Mouse (Mus musculus): ENCODE data around the gene Lrtm2. TPM values are rescaled to one million over a fixed set of nuclear protein-coding genes. Genes with fewer than 3 reads are reported as not detected.
A peak's percentile ranks its signal among the peaks of the same experiment; 100 is the strongest.

The Lrtm2 gene
- polyA plus RNA-seq, 1 experiment from 2014 or later = not detected

- no peaks in the 10 kb centered on the region for H3K9me3 ChIP-seq (replicated peaks)
- no peak overlapping the region for H3K9ac ChIP-seq
- no peaks in the 10 kb centered on the region for H3K27me3 ChIP-seq (replicated peaks)
- no peak overlapping the region for H3K4me2 ChIP-seq
- no peak for ATAC-seq
- 84% methylated on average over 8 of the region's 8 CpGs for WGBS (ENCODE audit: insufficient replicate concordance)
- H3K27ac ChIP-seq = no peak overlapping the region
- peaks cover 36% of the 10 kb centered on the region for H3K4me1 ChIP-seq
- H3K36me3 ChIP-seq = peaks cover 94% of the 10 kb centered on the region
- no peak overlapping the region for H3K4me3 ChIP-seq
Measured at GRCm38 (mm10) chr6:119358020-119358571, 27.5 kb upstream of the Lrtm2 start.

DNA sequence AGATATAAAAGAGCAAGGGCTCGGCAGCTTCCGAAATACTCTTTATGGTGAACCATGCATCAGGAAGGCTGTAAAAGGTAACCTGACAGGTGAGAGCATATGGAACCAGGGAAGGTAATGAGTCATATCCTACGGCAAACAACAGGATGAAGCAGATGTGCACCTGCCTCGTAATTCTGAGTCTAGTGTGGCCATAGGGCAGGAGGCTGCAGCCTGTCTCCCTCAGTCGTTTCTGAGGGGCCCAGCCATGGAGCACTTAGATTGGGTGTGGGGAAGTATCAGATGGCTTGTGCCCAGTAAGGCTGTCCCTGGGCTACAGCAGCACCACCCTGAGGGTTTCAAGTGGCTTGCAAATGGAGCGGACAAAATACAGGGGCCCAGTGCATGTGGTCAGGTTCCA, 21.9 kb upstream of the Lrtm2 start:
- H3K27ac ChIP-seq = no peak overlapping the region
- H3K36me3 ChIP-seq = peaks cover 51% of the 10 kb centered on the region
- H3K4me1 ChIP-seq = no peaks in the 10 kb centered on the region
- ATAC-seq = no peak
- no peak overlapping the region for H3K4me3 ChIP-seq
- no peak overlapping the region for H3K4me2 ChIP-seq
- no peaks in the 10 kb centered on the region for H3K27me3 ChIP-seq (replicated peaks)
- H3K9ac ChIP-seq = no peak overlapping the region
- WGBS (ENCODE audit: insufficient replicate concordance) = 76% methylated on average over 6 of the region's 6 CpGs
- H3K9me3 ChIP-seq (replicated peaks) = no peaks in the 10 kb centered on the region

GRCm38 (mm10) chr6:119351656-119352055, 21.1 kb upstream of the Lrtm2 start:
- H3K27ac ChIP-seq = no peak overlapping the region
- no peak overlapping the region for H3K9ac ChIP-seq
- peaks cover 4% of the 10 kb centered on the region; the same call in 1 of the 2 replicates for H3K27me3 ChIP-seq (replicated peaks)
- H3K36me3 ChIP-seq = peaks cover 43% of the 10 kb centered on the region
- ATAC-seq = no peak
- no peak overlapping the region for H3K4me3 ChIP-seq
- H3K4me2 ChIP-seq = no peak overlapping the region
- no peaks in the 10 kb centered on the region for H3K9me3 ChIP-seq (replicated peaks)
- 67% methylated on average over 8 of the region's 8 CpGs for WGBS (ENCODE audit: insufficient replicate concordance)
- H3K4me1 ChIP-seq = no peaks in the 10 kb centered on the region

GRCm38 (mm10) chr6:119350703-119351198, 20.2 kb upstream of the Lrtm2 start:
- Histone ChIP-seq H3K9me3 (replicated peaks) (no peaks in the 10 kb centered on the region), H3K27me3 (replicated peaks) (peaks cover 4% of the 10 kb centered on the region; the same call in 1 of the 2 replicates), H3K9ac (no peak overlapping the region), H3K4me1 (no peaks in the 10 kb centered on the region), H3K4me2 (no peak overlapping the region), H3K4me3 (no peak overlapping the region), H3K27ac (no peak overlapping the region), H3K36me3 (peaks cover 34% of the 10 kb centered on the region)
- no peak for ATAC-seq
- 79% methylated on average over 9 of the region's 9 CpGs for WGBS (ENCODE audit: insufficient replicate concordance)

- Histone ChIP-seq H3K4me2 (no peak overlapping the region), H3K27me3 (replicated peaks) (peaks cover 4% of the 10 kb centered on the region; the same call in 1 of the 2 replicates), H3K4me3 (no peak overlapping the region), H3K36me3 (peaks cover 8% of the 10 kb centered on the region), H3K9me3 (replicated peaks) (no peaks in the 10 kb centered on the region), H3K9ac (no peak overlapping the region), H3K27ac (no peak overlapping the region), H3K4me1 (no peaks in the 10 kb centered on the region)
- ATAC-seq = no peak
- WGBS (ENCODE audit: insufficient replicate concordance) = 0% methylated on average over 1 of the region's 1 CpGs
Measured at GRCm38 (mm10) chr6:119348234-119348633, 17.7 kb upstream of the Lrtm2 start.

- Histone ChIP-seq H3K36me3 (peaks cover 4% of the 10 kb centered on the region; the same call in 1 of the 2 replicates), H3K4me1 (no peaks in the 10 kb centered on the region), H3K4me2 (no peak overlapping the region), H3K9ac (no peak overlapping the region), H3K9me3 (replicated peaks) (no peaks in the 10 kb centered on the region), H3K4me3 (no peak overlapping the region), H3K27me3 (replicated peaks) (peaks cover 4% of the 10 kb centered on the region; the same call in 1 of the 2 replicates), H3K27ac (no peak overlapping the region)
- 62% methylated on average over 5 of the region's 5 CpGs for WGBS (ENCODE audit: insufficient replicate concordance)
- ATAC-seq = no peak
Measured at GRCm38 (mm10) chr6:119347813-119348212, 17.2 kb upstream of the Lrtm2 start.

GRCm38 (mm10) chr6:119346257-119346656, 15.7 kb upstream of the Lrtm2 start:
- Histone ChIP-seq H3K4me3 (no peak overlapping the region), H3K27me3 (replicated peaks) (peaks cover 4% of the 10 kb centered on the region; the same call in 1 of the 2 replicates), H3K9ac (no peak overlapping the region), H3K27ac (no peak overlapping the region), H3K4me2 (no peak overlapping the region), H3K4me1 (no peaks in the 10 kb centered on the region), H3K9me3 (replicated peaks) (no peaks in the 10 kb centered on the region), H3K36me3 (no peaks in the 10 kb centered on the region)
- WGBS (ENCODE audit: insufficient replicate concordance) = 40% methylated on average over 10 of the region's 10 CpGs
- ATAC-seq = no peak

DNA sequence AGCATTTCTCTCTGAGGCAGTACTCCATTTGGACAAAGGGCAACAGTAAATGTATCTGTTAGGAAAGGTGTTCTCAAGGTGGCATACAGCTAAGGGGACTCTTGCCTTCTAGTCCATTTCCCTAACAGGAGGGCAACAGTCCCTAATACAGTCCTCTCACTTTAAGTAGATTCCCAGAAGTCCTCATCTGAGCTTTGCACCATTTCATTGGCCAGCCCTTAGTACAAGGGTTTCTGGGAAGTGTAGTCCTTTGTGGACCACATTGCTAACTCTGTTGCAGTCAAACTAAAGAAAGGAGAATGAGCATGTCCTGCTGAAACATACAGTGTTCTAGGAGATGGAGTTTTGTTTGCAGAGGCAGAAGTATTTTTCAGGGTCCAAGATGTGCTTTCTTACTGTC, 10.8 kb upstream of the Lrtm2 start:
- Histone ChIP-seq H3K27ac (no peak overlapping the region), H3K4me3 (no peak overlapping the region), H3K4me1 (0 out of 2 replicates have a peak, but pooled peaks cover under 1% of the 10 kb centered on the region), H3K36me3 (no peaks in the 10 kb centered on the region), H3K4me2 (no peak overlapping the region), H3K9me3 (replicated peaks) (no peaks in the 10 kb centered on the region), H3K9ac (no peak overlapping the region), H3K27me3 (replicated peaks) (no peaks in the 10 kb centered on the region)
- peak; percentile 22; the same call in 1 of the 2 replicates for ATAC-seq

DNA sequence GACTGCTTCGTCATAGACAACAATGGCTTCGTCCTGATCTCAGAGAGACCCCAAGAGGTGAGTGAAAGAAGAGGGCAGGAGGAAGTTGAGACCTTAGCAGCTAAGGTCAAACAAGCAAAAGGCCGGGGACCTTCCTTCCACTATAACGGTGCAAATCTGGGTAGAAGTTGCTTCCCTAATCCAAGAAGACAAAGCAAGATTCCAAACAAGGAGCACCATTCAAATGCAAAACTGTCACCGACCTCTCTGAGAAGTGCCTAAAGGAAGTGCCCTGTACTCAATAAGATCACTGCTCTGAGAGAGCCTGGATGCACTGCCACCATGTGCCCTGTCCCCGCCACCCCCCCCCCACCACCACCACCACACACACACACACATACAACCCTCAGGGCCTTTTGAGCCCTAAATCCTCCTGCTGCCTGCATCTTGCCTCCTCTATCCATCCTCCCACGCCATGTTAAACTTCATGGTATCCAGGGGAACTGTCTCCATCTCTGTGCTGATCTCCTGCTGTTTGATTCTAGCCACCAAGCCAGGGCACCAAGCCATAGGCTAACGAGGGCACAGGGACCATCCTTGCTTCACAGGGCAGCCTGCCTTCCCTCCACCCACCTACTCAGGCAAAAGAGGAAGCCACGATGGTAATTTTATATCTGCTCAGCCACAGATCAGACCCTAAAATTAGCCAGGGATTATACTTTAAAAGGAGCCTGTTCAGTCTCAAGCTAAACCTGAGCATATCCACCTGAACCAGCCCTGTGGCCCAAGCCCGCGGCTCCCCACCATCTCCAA, 7.8 kb upstream of the Lrtm2 start:
- Histone ChIP-seq H3K9ac (no peak overlapping the region), H3K27ac (no peak overlapping the region), H3K9me3 (replicated peaks) (no peaks in the 10 kb centered on the region), H3K4me3 (no peak overlapping the region), H3K4me1 (0 out of 2 replicates have a peak, but pooled peaks cover 5% of the 10 kb centered on the region), H3K36me3 (no peaks in the 10 kb centered on the region), H3K27me3 (replicated peaks) (peaks cover 16% of the 10 kb centered on the region), H3K4me2 (no peak overlapping the region)
- WGBS (ENCODE audit: insufficient replicate concordance) = 42% methylated on average over 11 of the region's 11 CpGs
- ATAC-seq = no peak

DNA sequence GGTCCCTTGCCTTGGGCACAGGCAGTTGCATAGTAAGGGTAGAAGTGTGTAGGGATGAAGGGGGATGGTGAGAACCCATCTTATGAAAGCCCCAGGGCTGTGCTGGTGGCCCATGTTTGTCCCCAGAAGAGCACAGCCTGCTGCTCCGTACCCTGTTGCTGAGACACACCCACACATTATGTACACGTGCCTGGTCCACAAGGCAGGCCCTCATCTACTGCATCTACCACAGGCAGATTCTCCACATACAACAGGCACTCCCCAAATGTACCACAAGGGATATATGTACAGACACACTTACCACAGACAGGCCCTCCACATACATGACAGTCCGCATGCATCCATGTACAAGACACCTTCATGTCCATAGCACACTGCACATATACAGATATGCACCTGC, 6.7 kb upstream of the Lrtm2 start:
- Histone ChIP-seq H3K9ac (no peak overlapping the region), H3K36me3 (no peaks in the 10 kb centered on the region), H3K27ac (no peak overlapping the region), H3K4me2 (no peak overlapping the region), H3K27me3 (replicated peaks) (peaks cover 27% of the 10 kb centered on the region), H3K9me3 (replicated peaks) (no peaks in the 10 kb centered on the region), H3K4me1 (0 out of 2 replicates have a peak, but pooled peaks cover 5% of the 10 kb centered on the region), H3K4me3 (no peak overlapping the region)
- ATAC-seq = no peak
- 73% methylated on average over 3 of the region's 3 CpGs for WGBS (ENCODE audit: insufficient replicate concordance)

DNA sequence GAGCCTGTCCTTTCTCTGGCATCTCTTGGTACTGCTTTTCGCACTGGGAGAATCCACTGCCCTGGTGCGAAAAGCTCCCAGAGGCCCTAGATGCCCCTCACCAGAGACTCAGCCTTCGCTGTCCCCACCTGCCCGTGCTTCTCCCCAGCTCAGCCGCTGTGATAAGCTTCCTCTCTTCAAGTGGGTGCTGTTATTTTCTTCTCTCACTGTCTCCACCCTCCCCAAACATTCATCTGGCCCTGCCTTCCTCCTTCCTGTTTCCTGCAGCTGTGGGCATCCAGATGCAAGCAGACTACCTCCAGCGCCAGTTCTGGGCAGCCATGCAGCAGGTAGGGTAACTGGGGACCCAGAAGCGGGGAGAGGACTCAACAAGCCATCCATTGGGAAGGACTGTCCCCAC, 5.6 kb upstream of the Lrtm2 start:
- Histone ChIP-seq H3K4me3 (no peak overlapping the region), H3K9me3 (replicated peaks) (no peaks in the 10 kb centered on the region), H3K27ac (no peak overlapping the region), H3K4me2 (no peak overlapping the region), H3K4me1 (0 out of 2 replicates have a peak, but pooled peaks cover 5% of the 10 kb centered on the region), H3K27me3 (replicated peaks) (peaks cover 38% of the 10 kb centered on the region), H3K9ac (no peak overlapping the region), H3K36me3 (no peaks in the 10 kb centered on the region)
- WGBS (ENCODE audit: insufficient replicate concordance) = 36% methylated on average over 7 of the region's 7 CpGs
- no peak for ATAC-seq

DNA sequence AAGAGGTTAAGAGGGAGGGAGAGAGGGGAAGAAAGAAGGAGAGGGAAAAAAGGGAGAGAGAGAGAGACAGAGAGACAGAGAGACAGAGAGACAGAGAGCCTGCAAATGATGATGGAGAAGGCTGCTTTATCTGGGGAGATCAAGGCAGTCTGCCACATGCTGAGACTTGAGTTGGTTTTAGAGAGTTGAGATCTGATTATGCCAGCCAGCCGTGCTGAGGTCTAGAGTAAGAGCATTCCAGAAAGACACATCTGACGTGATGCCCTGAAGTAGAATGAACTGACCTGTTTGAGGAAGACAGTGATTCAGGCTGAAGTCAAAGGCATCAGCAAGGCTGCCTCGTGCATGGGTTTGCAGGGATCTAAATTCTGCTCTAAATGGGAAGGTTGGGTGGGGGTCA, 3.3 kb upstream of the Lrtm2 start:
- no peak overlapping the region for H3K9ac ChIP-seq
- no peaks in the 10 kb centered on the region for H3K9me3 ChIP-seq (replicated peaks)
- 0 out of 2 replicates have a peak, but pooled peaks cover 5% of the 10 kb centered on the region for H3K4me1 ChIP-seq
- peaks cover 61% of the 10 kb centered on the region for H3K27me3 ChIP-seq (replicated peaks)
- ATAC-seq = no peak
- H3K4me3 ChIP-seq = no peak overlapping the region
- no peak overlapping the region for H3K4me2 ChIP-seq
- 31% methylated on average over 3 of the region's 3 CpGs for WGBS (ENCODE audit: insufficient replicate concordance)
- H3K36me3 ChIP-seq = no peaks in the 10 kb centered on the region
- H3K27ac ChIP-seq = no peak overlapping the region

Measured in liver, embryonic 12.5 days (tissue).